Mouse (Mus musculus) testis, postnatal 14 days (tissue): ENCODE measurements around the gene G3bp2.

Source experiments
- DNase-seq: peaks from one replicate; pipeline ENCODE4 v3.0.0; 2021; ENCODE audit warnings: low spot score

Gene G3bp2

GRCm38 (mm10) chr5:92098351-92099109 lies 15.0 kb upstream of the G3bp2 start:
- DNase-seq, result no peak

- DNase-seq, result no peak
Measured at GRCm38 (mm10) chr5:92097779-92098178, 14.3 kb upstream of the G3bp2 start.

- no peak for DNase-seq
Measured at GRCm38 (mm10) chr5:92096786-92097185, 13.3 kb upstream of the G3bp2 start.

DNA sequence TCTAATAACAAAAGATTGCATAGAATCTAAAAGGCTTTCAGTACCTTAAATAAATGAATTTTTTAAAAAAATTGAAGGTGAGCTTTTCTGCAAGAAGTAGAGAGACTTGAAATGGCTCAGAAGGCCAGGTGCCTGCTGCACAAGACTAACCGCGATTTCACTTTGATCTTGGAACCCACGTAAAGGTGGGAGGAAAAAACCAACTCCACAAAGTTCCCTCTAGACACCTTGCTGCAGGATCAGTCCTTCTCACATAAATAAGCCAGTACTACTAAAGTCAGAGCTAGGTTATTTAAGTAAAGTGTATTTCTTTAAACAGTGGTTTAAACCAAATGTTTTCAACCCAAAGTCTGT lies 10.5 kb upstream of the G3bp2 start:
- DNase-seq, result no peak

DNA sequence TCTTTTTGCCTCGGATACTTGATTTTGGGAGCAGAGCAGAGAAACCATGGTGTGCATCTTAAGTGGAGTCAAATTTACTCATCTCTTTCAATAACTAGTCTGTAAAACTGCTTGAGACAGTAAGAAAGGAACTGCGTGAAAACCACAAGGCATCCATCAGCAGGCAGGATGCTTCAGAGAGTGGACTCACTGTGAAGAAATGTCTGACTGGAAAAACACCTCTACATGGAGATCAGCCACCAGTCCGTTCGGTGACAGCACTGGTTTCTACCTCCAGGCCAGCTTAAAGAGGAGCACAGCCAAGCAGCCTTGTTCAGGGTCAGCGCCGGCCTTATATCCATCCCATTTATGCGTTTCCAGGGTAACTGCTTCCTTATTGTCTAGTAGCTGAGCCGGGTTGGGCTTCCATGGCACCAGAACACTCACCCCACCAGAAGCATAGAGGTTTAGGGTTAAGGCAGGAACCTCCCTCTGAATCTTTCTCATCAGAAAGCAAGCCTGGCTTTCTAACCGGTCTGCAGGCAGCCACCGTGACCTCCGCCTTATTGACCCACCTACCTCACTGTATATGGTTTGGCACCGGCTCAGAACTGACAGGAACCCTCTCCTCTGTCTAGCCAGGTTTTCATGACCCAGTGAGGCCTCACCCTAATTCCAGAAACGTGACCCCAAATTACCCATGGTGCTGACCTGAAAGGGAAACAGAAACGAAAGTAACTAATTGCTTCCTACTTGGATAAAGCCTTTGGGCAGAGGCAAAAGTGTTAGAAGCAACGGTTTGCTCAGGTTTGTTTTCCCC lies 9.9 kb upstream of the G3bp2 start:
- no peak for DNase-seq

GRCm38 (mm10) chr5:92087469-92087868 lies 4.0 kb upstream of the G3bp2 start:
- no peak for DNase-seq

DNA sequence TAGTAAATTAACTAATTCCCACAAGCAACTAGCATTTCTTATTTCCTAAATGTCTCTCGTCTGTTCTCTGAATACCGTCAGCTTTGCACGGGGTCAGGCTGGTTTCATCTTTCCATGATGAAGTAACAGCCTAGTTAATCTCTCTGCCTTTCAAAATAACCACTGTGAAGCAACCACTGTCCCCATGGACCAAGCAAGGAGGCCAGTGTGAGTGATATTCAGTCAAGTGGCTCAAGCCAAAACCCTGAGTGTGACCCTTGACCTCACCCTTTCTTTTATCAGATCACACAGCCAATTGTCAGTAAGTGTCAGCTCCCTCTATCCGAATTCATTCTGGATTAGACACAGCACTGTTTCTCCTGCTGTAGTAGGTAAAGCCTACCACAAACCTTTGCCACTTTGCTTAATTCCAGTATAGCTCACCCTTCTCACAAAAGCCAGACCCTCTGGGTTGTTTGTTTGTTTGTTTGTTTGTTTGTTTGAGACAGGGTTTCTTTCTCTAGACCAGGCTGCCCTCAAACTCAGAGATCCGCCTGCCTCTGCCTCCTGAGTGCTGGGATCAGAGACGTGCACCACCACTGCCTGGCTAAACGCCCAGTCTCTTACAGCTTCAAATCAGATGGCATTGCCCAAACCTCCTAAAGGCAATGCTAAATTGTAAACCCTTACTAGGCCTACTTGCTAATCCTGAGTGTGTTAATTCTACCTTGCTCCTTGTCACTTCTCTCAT lies 2.5 kb upstream of the G3bp2 start:
- DNase-seq, result no peak

DNA sequence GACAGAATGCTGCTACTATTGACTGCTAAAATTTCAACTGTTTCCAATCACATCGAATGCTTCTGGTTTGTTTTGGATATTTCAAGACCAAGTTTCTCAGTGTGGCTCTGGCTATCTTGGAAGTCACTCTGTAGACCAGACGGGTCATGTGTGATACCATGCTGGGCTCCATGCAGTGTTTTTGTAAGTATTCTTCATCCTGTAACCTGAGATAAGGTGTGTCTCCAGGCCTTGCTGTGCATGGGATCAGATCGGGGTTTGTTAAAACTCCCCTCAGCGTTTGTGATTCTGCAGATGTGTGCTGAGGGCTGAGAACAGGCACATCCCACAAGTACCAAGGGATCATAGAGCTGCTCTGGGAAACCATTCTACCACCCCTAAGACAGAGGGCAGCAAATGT lies 1.7 kb upstream of the G3bp2 start:
- no peak for DNase-seq

DNA sequence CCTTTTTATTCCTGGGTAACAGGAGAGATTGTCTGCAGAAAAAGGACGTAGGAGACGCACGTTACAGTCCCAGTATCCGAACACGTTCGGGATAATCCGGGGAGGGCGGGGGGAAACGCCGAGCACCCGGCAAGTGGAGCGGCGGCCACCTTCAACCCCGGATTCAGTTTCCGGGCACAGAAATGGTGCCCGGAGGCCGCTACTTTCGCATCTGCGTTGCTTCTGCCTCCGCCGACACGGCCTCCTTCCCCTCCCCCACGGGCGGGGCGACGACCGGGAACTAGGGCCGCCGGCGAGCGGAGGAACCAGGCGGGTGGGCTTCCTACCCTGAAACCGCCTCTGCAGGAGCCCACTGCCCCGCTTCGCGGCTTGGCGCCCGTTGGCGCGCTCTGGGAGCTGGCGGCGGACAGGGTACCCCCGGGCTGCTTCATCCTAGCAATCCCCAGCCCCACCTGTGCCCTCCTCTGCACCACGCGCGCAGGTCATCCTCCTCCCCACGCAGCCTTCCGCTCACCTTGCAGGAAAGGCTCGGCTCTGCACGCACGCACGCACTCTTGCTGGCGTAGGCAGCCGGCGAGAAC lies 608 bp downstream of the G3bp2 start:
- DNase-seq, result no peak

DNA sequence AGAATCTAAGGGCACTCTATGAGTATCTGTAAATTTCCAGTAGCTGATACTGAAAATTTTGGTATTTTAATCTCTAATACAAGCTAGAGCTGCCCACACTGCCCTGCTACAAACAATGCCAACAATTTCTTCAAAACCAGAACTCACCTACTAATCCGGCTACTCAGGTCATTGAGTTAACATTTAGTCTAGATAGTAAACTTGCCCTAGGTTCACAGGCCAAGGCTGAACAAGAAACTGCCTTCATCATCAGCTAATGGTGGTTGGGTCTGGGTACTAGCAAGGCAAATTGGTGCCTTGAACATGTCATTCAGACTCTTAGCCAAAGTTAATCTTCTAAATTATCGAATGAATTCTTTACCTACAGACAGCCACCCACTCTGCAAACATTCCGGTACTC lies 2.2 kb downstream of the G3bp2 start:
- DNase-seq, result no peak

GRCm38 (mm10) chr5:92080400-92080799 lies 3.1 kb downstream of the G3bp2 start:
- no peak for DNase-seq

DNA sequence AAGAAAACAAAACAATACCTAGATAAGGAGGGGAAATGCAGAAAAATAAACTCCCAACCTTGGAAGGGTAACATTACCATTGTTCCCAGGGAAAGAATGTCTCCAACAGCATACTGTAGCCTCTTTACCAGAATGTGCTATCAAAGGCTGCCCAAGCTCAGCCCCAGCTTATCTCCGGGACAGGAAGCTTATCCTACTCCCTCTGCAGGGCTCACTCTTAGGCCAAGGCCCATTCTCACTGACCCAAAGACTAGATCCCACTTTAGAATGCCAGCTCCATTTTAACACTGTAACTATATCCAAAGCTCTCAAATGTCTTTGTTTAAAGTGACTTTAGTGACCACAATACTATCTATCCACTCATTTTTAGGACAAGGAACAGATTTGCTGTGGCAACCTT lies 4.2 kb downstream of the G3bp2 start:
- peak; percentile 71 for DNase-seq

DNA sequence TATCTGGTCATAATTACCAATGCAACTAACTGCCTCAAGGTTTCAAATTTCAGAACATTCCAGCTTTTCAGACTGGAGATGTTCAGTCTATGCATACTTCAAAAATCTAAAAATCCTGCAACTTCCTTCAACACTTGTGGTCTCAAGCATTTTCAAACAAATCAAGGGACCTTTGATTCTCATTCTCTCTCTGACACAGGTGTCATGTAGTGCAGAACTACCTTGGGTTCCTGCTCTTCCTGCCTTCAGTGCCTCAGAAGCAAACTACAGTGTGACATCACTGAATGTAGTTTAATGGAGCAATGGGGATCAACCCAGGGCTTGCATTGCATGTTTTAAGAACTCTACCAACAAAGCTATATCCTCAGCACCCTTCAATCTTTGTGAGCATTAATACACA lies 4.8 kb downstream of the G3bp2 start:
- DNase-seq, result no peak

GRCm38 (mm10) chr5:92076273-92076672 lies 7.2 kb downstream of the G3bp2 start:
- no peak for DNase-seq

DNA sequence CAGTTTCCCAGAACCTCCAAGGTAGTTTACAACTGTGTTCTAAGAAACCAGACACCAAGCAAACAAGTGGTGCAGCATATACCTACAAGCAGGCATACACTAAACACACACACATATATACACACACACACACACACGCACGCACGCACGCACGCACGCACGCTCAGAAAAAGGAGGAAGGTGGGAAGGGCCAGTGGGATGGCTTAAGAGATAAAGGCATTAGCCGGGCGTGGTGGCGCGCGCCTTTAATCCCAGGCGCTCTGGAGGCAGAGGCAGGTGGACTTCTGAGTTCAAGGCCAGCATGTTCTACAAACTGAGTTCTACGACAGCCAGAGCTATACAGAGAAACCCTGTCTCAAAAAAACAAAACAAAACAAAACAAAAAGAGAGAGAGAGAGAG lies 9.5 kb downstream of the G3bp2 start:
- DNase-seq, result no peak

GRCm38 (mm10) chr5:92063192-92063591 lies 20.3 kb downstream of the G3bp2 start:
- DNase-seq, result no peak

GRCm38 (mm10) chr5:92052866-92053265 lies 30.7 kb downstream of the G3bp2 start:
- DNase-seq, result no peak

GRCm38 (mm10) chr5:92050419-92050818 lies 33.1 kb downstream of the G3bp2 start:
- no peak for DNase-seq

DNA sequence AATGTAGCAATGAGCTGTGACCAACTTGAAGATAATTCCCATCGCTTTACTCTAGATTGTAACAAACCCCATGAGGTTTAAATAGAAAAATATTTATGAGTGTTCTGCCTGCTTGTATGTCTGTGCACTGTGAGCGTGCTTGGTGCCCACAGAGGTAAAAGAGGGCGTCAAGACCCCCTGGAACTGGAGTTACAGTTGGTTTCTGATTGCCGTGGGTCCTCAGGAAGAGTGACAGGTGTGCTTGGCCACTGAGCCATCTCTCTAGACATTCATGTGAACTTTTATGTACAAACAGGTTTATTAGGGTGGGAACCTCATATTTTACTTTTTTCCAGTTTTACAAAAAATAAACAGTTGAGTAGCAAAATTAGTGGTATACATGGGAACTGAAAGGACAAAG lies 39.7 kb downstream of the G3bp2 start, which contains the start of gene Cdkl2:
Gene Cdkl2 (minus strand): TSS at position 101 of the 400 bp plus-strand sequence.
- no peak for DNase-seq

GRCm38 (mm10) chr5:92042377-92043348 lies 40.9 kb downstream of the G3bp2 start:
- DNase-seq, result peak; percentile 96

DNA sequence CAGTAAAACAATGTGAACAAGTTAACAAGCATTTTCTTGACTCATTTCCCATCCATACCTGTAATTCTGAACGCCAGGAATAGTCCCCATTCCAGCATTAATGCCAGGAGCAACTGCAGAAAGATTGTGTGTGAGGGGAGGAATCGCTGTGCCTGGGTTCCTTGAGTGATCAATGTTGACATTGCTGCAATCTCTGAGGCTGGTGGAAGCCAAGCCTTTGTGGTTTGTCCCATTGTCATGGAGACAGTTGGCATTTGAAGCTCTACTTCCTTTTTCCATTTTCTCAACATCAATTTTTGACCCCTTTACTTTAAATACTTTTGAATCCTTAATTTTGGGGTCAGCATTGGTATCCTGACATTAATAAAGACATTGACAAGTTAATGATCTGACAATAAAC lies 63.6 kb downstream of the G3bp2 start:
- no peak for DNase-seq
